Mouse (Mus musculus): Measurements from ENCODE around the gene Ankrd40.
A peak's percentile ranks its signal among the peaks of the same experiment; 100 is the strongest.

The Ankrd40 gene

GRCm38 (mm10) chr11:94327693-94328643 lies at the start of gene Ankrd40:
Gene Ankrd40, plus strand, starts transcription at chr11:94328001.
- peak; percentile 97 for DNase-seq

GRCm38 (mm10) chr11:94281199-94282181 lies 46.3 kb upstream of the Ankrd40 start, which contains the start of gene Gm21885:
Gene Gm21885, plus strand, starts transcription at chr11:94281873.
- no peak for DNase-seq

- no peak for DNase-seq
Measured at GRCm38 (mm10) chr11:94282291-94282690, 45.5 kb upstream of the Ankrd40 start.

- DNase-seq, result no peak
Measured at GRCm38 (mm10) chr11:94283536-94284099, 44.2 kb upstream of the Ankrd40 start.

GRCm38 (mm10) chr11:94285886-94286574 lies 41.8 kb upstream of the Ankrd40 start:
- DNase-seq, result peak; percentile 67

GRCm38 (mm10) chr11:94287105-94287504 lies 40.7 kb upstream of the Ankrd40 start:
- no peak for DNase-seq

- DNase-seq, result no peak
Measured at GRCm38 (mm10) chr11:94290062-94290740, 37.6 kb upstream of the Ankrd40 start.

GRCm38 (mm10) chr11:94294996-94295845 lies 32.6 kb upstream of the Ankrd40 start:
- DNase-seq, result no peak

GRCm38 (mm10) chr11:94312733-94313132 lies 15.1 kb upstream of the Ankrd40 start:
- no peak for DNase-seq

- no peak for DNase-seq
Measured at GRCm38 (mm10) chr11:94314098-94314652, 13.6 kb upstream of the Ankrd40 start.

GRCm38 (mm10) chr11:94315308-94315707 lies 12.5 kb upstream of the Ankrd40 start:
- DNase-seq, result no peak

GRCm38 (mm10) chr11:94316528-94316927 lies 11.3 kb upstream of the Ankrd40 start:
- DNase-seq, result no peak

GRCm38 (mm10) chr11:94317014-94317413 lies 10.8 kb upstream of the Ankrd40 start:
- DNase-seq, result no peak

- no peak for DNase-seq
Measured at GRCm38 (mm10) chr11:94317515-94317914, 10.3 kb upstream of the Ankrd40 start.

GRCm38 (mm10) chr11:94318056-94318455 lies 9.7 kb upstream of the Ankrd40 start:
- DNase-seq, result no peak

GRCm38 (mm10) chr11:94320969-94321930 lies 6.6 kb upstream of the Ankrd40 start:
- DNase-seq, result peak; percentile 61

GRCm38 (mm10) chr11:94321931-94322400 lies 5.8 kb upstream of the Ankrd40 start, which contains the start of gene Luc7l3:
Gene Luc7l3, minus strand, starts transcription at chr11:94321988.
- DNase-seq, result peak; percentile 96

- no peak for DNase-seq
Measured at GRCm38 (mm10) chr11:94322636-94323035, 5.2 kb upstream of the Ankrd40 start.
